Mouse (Mus musculus) olfactory bulb, adult 2 months (tissue): ENCODE data around the gene Tagln. TPM values are rescaled to one million over a fixed set of nuclear protein-coding genes. Genes with fewer than 3 reads are reported as not detected.

Experiments
- H3K27ac ChIP-seq: fragments of 200-500 bp; 2 replicates; pipeline ENCODE4 v1.5.1; 2012; ENCODE audit warnings: low read depth, low read length; ENCODE audit not compliant: insufficient read depth
- H3K4me1 ChIP-seq: fragments of 200-500 bp; 2 replicates; pipeline ENCODE4 v1.6.1; 2012; ENCODE audit warnings: low read length; ENCODE audit not compliant: control insufficient read depth, insufficient read depth
- H3K4me3 ChIP-seq: fragments of 200-500 bp; 2 replicates; pipeline ENCODE4 v1.5.1; 2012; ENCODE audit warnings: mild to moderate bottlenecking, low read depth, low read length, moderate library complexity; ENCODE audit not compliant: insufficient read depth
- CTCF ChIP-seq: fragments of 200-500 bp; IDR thresholded peaks from 2 replicates; pipeline ENCODE4 v1.5.1; 2012; ENCODE audit warnings: low read depth, mild to moderate bottlenecking, low read length, moderate library complexity; ENCODE audit not compliant: insufficient read depth
- POLR2A ChIP-seq: fragments of 200-500 bp; IDR thresholded peaks from 2 replicates; pipeline ENCODE4 v1.6.1; 2012; ENCODE audit warnings: mild to moderate bottlenecking, low read depth, low read length, moderate library complexity; ENCODE audit not compliant: insufficient read depth
- WGBS: fragments of 180-500 bp; shearing (Covaris S2); methylation state at CpG from one replicate; pipeline ENCODE4 v1.1.7; 2018; 5-methylcytosine and 5-hydroxymethylcytosine counted together
- polyA plus RNA-seq: library from polyadenylated mRNA; stranded (reverse); fragments of >200 nt; gene quantifications from 2 replicates; pipeline ENCODE4 v1.2.4, GENCODE M21; 2012; ENCODE audit warnings: low replicate concordance; ENCODE audit not compliant: missing spikeins, insufficient read depth, insufficient read length

Gene Tagln
- polyA plus RNA-seq, 1 experiment = not detected

DNA sequence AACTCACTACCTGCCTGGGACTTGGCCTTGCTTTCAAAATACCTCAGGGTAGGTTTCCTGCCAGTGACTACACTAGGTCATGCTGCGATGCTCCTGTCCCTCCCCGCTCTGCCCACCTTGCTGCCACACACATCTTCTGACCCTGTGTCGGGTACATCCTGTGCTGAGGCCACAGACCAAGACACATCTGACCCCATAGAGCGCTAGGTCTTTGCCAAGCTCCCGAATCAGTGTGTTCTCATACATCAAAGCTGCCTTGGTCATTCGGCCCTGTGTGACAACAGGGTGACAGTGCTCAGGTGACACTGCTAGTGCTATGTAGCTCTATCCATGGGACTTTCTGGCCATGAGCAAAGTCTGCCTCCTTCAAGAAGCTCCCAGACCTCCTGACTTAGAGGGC, 3.9 kb upstream of the Tagln start:
- 92% methylated on average over 6 of the region's 6 CpGs for WGBS

GRCm38 (mm10) chr9:45938952-45939637, 3.2 kb upstream of the Tagln start:
- TF ChIP-seq POLR2A (no peak), CTCF (no peak)
- no peak overlapping the region for H3K4me3 ChIP-seq
- 84% methylated on average over 15 of the region's 15 CpGs for WGBS
- H3K27ac ChIP-seq = no peak overlapping the region
- H3K4me1 ChIP-seq = peaks cover 6% of the 10 kb centered on the region; the same call in 1 of the 2 replicates

More for the DNA sequence above, 3.9 kb upstream of the Tagln start:
- Histone ChIP-seq H3K4me3 (no peak overlapping the region), H3K27ac (no peak overlapping the region), H3K4me1 (peaks cover 6% of the 10 kb centered on the region; the same call in 1 of the 2 replicates)
- TF ChIP-seq CTCF (no peak), POLR2A (no peak)

GRCm38 (mm10) chr9:45938088-45938487, 2.2 kb upstream of the Tagln start:
- H3K4me1 ChIP-seq = peaks cover 6% of the 10 kb centered on the region; the same call in 1 of the 2 replicates
- no peak overlapping the region for H3K4me3 ChIP-seq
- WGBS = 62% methylated on average over 8 of the region's 8 CpGs
- TF ChIP-seq POLR2A (no peak), CTCF (no peak)
- H3K27ac ChIP-seq = no peak overlapping the region

- Histone ChIP-seq H3K4me3 (no peak overlapping the region), H3K27ac (no peak overlapping the region), H3K4me1 (peaks cover 8% of the 10 kb centered on the region; the same call in 1 of the 2 replicates)
- TF ChIP-seq CTCF (no peak), POLR2A (no peak)
- WGBS = 22% methylated on average over 3 of the region's 3 CpGs
These were observed 1.0 kb upstream of the Tagln start for GRCm38 (mm10) chr9:45936883-45937282.

DNA sequence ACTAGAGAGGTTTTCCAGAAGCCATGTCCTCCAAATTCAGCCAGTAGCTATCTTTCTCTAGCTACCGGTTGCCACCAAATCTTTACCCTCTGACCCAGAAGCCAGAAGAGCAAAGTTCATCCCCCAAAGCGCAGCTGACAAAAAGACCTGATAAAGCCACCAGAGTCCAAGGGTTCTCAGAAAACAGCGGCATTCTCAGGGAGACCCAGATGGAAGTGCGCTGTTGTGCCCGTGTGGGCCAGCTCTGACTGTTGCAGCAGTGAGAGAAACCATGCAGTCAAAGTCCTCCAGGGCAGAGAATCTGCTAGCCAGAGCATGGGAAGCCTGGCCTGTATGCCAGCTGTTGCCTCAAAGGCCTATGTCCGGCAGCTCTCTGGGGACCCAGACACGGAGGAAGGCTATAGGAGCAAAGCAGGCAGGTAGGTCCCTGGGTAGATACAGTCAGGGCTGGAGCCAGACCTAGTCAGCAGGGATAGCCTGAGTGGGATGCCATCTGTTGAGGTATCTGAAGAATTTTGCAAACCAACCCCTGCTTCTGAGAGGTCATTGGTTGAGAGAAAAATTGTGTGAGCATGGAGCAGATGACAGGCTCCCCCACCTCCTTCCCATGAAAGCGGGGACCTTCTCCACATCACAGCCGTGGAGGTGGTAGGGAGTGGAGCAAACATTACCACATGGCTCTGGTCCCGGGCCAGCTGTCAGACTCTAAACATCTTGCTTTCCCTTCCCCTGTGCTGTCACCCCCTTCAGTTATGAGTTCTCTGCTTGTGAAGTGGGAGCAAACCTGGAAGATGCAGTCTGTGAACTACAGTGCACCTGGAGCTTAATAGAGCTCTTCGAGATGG, 3.1 kb downstream of the Tagln start:
- no peak for TF ChIP-seq POLR2A
- no peak for TF ChIP-seq CTCF
- H3K27ac ChIP-seq = no peak overlapping the region
- no peak overlapping the region for H3K4me3 ChIP-seq
- WGBS = 74% methylated on average over 11 of the region's 11 CpGs
- H3K4me1 ChIP-seq = peaks cover 8% of the 10 kb centered on the region; the same call in 1 of the 2 replicates

- WGBS = 33% methylated on average over 1 of the region's 1 CpGs
These were observed 3.9 kb downstream of the Tagln start for GRCm38 (mm10) chr9:45931958-45932357.

GRCm38 (mm10) chr9:45929285-45929684, 6.6 kb downstream of the Tagln start:
- no peak overlapping the region for H3K4me3 ChIP-seq
- H3K27ac ChIP-seq = no peak overlapping the region
- no peak for TF ChIP-seq CTCF
- TF ChIP-seq POLR2A = no peak
- 85% methylated on average over 5 of the region's 5 CpGs for WGBS
- H3K4me1 ChIP-seq = 0 out of 2 replicates have a peak, but pooled peaks cover 2% of the 10 kb centered on the region

More at GRCm38 (mm10) chr9:45931958-45932357, 3.9 kb downstream of the Tagln start:
- Histone ChIP-seq H3K4me3 (no peak overlapping the region), H3K4me1 (peaks cover 8% of the 10 kb centered on the region; the same call in 1 of the 2 replicates), H3K27ac (no peak overlapping the region)
- no peak for TF ChIP-seq POLR2A

- WGBS = 48% methylated on average over 1 of the region's 1 CpGs
- TF ChIP-seq POLR2A (no peak), CTCF (no peak)
- Histone ChIP-seq H3K4me3 (no peak overlapping the region), H3K4me1 (peaks cover 8% of the 10 kb centered on the region), H3K27ac (no peak overlapping the region)
These were observed 16.0 kb downstream of the Tagln start for GRCm38 (mm10) chr9:45919895-45920294.
